In genomic region chr19:44931454-44931759, GRCm38 (mm10) we compare ENCODE assay signal across 8 mouse cellular contexts. TPM values are rescaled to one million over a fixed set of nuclear protein-coding genes. Genes with fewer than 3 reads are reported as not detected.
DNase-seq lines count a peak whose midpoint lies in the region; ATAC-seq and TF ChIP-seq lines count a peak whose summit lies in the region.

No protein-coding gene starts in this region.

- peak; percentile 89 for ATAC-seq in embryonic facial prominence, embryonic 15.5 days (ENCODE audit: insufficient number of reproducible peaks, low FRiP score, low TSS enrichment, low read depth)
- ATAC-seq in kidney, embryonic 14.5 days (ENCODE audit: low FRiP score, low TSS enrichment): peak; percentile 90
- peak; percentile 78 for ATAC-seq in limb, embryonic 14.5 days (ENCODE audit: low FRiP score, low read depth)
- peak; percentile 95 for ATAC-seq in midbrain, embryonic 16.5 days

- peak overlapping the region; percentile 99 for H3K4me3 ChIP-seq in bone marrow, adult 2 months (replicated peaks; ENCODE audit: control insufficient read depth, low read depth, low read length)
- peak overlapping the region; percentile 98 for H3K4me3 ChIP-seq in embryonic facial prominence, embryonic 15.5 days (replicated peaks)
- peak overlapping the region; percentile 99 for H3K4me3 ChIP-seq in heart, embryonic 10.5 days
- peak overlapping the region; percentile 91 for H3K4me3 ChIP-seq in kidney, embryonic 14.5 days (ENCODE audit: low read length)
- H3K4me3 ChIP-seq in limb, embryonic 14.5 days (replicated peaks; ENCODE audit: low read length): peak overlapping the region; percentile 96
- H3K4me3 ChIP-seq in midbrain, embryonic 16.5 days (ENCODE audit: low read depth, low read length): peak overlapping the region; percentile 82
- peak overlapping the region; percentile 94 for H3K4me3 ChIP-seq in spleen, adult 2 months (ENCODE audit: extremely low read depth, insufficient read depth, insufficient read length)

- no peaks in the 10 kb centered on the region for H3K9me3 ChIP-seq in embryonic facial prominence, embryonic 15.5 days (replicated peaks)
- H3K9me3 ChIP-seq in heart, embryonic 10.5 days: no peaks in the 10 kb centered on the region
- H3K9me3 ChIP-seq in kidney, embryonic 14.5 days (ENCODE audit: control insufficient read depth, low read length): no peaks in the 10 kb centered on the region
- no peaks in the 10 kb centered on the region for H3K9me3 ChIP-seq in limb, embryonic 14.5 days (ENCODE audit: control insufficient read depth, low read length)
- H3K9me3 ChIP-seq in midbrain, embryonic 16.5 days (replicated peaks; ENCODE audit: control insufficient read depth, low read length, poor library complexity, severe bottlenecking): no peaks in the 10 kb centered on the region

- H3K4me1 ChIP-seq in bone marrow, adult 2 months (ENCODE audit: control insufficient read depth, insufficient read depth, low read length): no peaks in the 10 kb centered on the region; the same call in 1 of the 2 replicates
- H3K4me1 ChIP-seq in embryonic facial prominence, embryonic 15.5 days: peaks cover 31% of the 10 kb centered on the region
- H3K4me1 ChIP-seq in heart, embryonic 10.5 days: peaks cover 46% of the 10 kb centered on the region
- peaks cover 17% of the 10 kb centered on the region for H3K4me1 ChIP-seq in kidney, embryonic 14.5 days (ENCODE audit: control insufficient read depth, insufficient read depth, low read length)
- peaks cover 23% of the 10 kb centered on the region for H3K4me1 ChIP-seq in limb, embryonic 14.5 days (ENCODE audit: control insufficient read depth, insufficient read depth, low read length)
- H3K4me1 ChIP-seq in midbrain, embryonic 16.5 days (ENCODE audit: control insufficient read depth, insufficient read depth, low read length): peaks cover 21% of the 10 kb centered on the region
- peaks cover 2% of the 10 kb centered on the region; the same call in 1 of the 2 replicates for H3K4me1 ChIP-seq in spleen, adult 2 months (ENCODE audit: control insufficient read depth, insufficient read depth, insufficient read length)

- TF ChIP-seq CTCF in bone marrow, adult 2 months (IDR thresholded peaks at IDR 0.05; ENCODE audit: control insufficient read depth, insufficient read depth, low read length): no peak
- no peak for TF ChIP-seq CTCF in spleen, adult 2 months (IDR thresholded peaks at IDR 0.05; ENCODE audit: extremely low read depth, insufficient read depth, insufficient read length, insufficient replicate concordance)

- WGBS in bone marrow, adult 2 months: under 1% methylated on average over 18 of the region's 18 CpGs
- 2% methylated on average over 18 of the region's 18 CpGs for WGBS in embryonic facial prominence, embryonic 15.5 days
- under 1% methylated on average over 18 of the region's 18 CpGs for WGBS in heart, embryonic 10.5 days
- WGBS in kidney, embryonic 14.5 days: under 1% methylated on average over 18 of the region's 18 CpGs
- WGBS in limb, embryonic 14.5 days: 2% methylated on average over 18 of the region's 18 CpGs
- 0% methylated on average over 18 of the region's 18 CpGs for WGBS in midbrain, embryonic 16.5 days
- WGBS in spleen, adult 2 months: 1% methylated on average over 18 of the region's 18 CpGs

- no peak for TF ChIP-seq POLR2A in bone marrow, adult 2 months (IDR thresholded peaks at IDR 0.05; ENCODE audit: borderline replicate concordance, control insufficient read depth, low read depth, low read length)
- TF ChIP-seq POLR2A in limb, embryonic 14.5 days (IDR thresholded peaks at IDR 0.05; ENCODE audit: borderline replicate concordance, extremely low read depth, insufficient read depth, insufficient read length): no peak
- no peak for TF ChIP-seq POLR2A in spleen, adult 2 months (IDR thresholded peaks at IDR 0.05; ENCODE audit: low read depth, low read length)

- peak overlapping the region; percentile 71 for H3K9ac ChIP-seq in embryonic facial prominence, embryonic 15.5 days
- H3K9ac ChIP-seq in kidney, embryonic 14.5 days (ENCODE audit: low read depth, low read length): peak overlapping the region; percentile 87
- H3K9ac ChIP-seq in limb, embryonic 14.5 days (ENCODE audit: low read depth, low read length, severe bottlenecking): peak overlapping the region; percentile 81
- peak overlapping the region; percentile 82 for H3K9ac ChIP-seq in midbrain, embryonic 16.5 days (ENCODE audit: low read depth, low read length)

- peak overlapping the region; percentile 58 for H3K4me2 ChIP-seq in embryonic facial prominence, embryonic 15.5 days (replicated peaks)
- H3K4me2 ChIP-seq in kidney, embryonic 14.5 days (replicated peaks; ENCODE audit: low read depth, low read length): peak overlapping the region; percentile 74
- peak overlapping the region; percentile 75 for H3K4me2 ChIP-seq in limb, embryonic 14.5 days (replicated peaks; ENCODE audit: low read depth, low read length, severe bottlenecking)
- peak overlapping the region; percentile 67 for H3K4me2 ChIP-seq in midbrain, embryonic 16.5 days (ENCODE audit: low read length)

- H3K36me3 ChIP-seq in embryonic facial prominence, embryonic 15.5 days: peaks cover 14% of the 10 kb centered on the region
- H3K36me3 ChIP-seq in heart, embryonic 10.5 days: peaks cover 25% of the 10 kb centered on the region
- peaks cover 21% of the 10 kb centered on the region for H3K36me3 ChIP-seq in kidney, embryonic 14.5 days (ENCODE audit: control insufficient read depth, insufficient read depth, low read length)
- peaks cover 22% of the 10 kb centered on the region for H3K36me3 ChIP-seq in limb, embryonic 14.5 days (ENCODE audit: control insufficient read depth, insufficient read depth, low read length)
- H3K36me3 ChIP-seq in midbrain, embryonic 16.5 days (ENCODE audit: control insufficient read depth, insufficient read depth, low read length): peaks cover 7% of the 10 kb centered on the region; the same call in 1 of the 2 replicates
- peaks cover 9% of the 10 kb centered on the region for H3K36me3 ChIP-seq in spleen, adult 2 months (ENCODE audit: control insufficient read depth, insufficient read depth, low read length)

- H3K27ac ChIP-seq in bone marrow, adult 2 months (ENCODE audit: control insufficient read depth, insufficient read depth, low read depth, low read length, poor library complexity): peak overlapping the region; percentile 75
- H3K27ac ChIP-seq in embryonic facial prominence, embryonic 15.5 days (replicated peaks): peak overlapping the region; percentile 90
- peak overlapping the region; percentile 96 for H3K27ac ChIP-seq in heart, embryonic 10.5 days
- peak overlapping the region; percentile 92 for H3K27ac ChIP-seq in kidney, embryonic 14.5 days (ENCODE audit: low read depth, low read length)
- peak overlapping the region; percentile 73 for H3K27ac ChIP-seq in limb, embryonic 14.5 days (replicated peaks; ENCODE audit: low read depth, low read length)
- peak overlapping the region; percentile 90 for H3K27ac ChIP-seq in midbrain, embryonic 16.5 days (ENCODE audit: low read length)
- peak overlapping the region; percentile 76 for H3K27ac ChIP-seq in spleen, adult 2 months (ENCODE audit: insufficient read depth, low read length)

- DNase-seq in A20 (ENCODE audit: low read depth, low spot score): peak; percentile 95
- DNase-seq in heart, embryonic 10.5 days (ENCODE audit: low spot score): peak; percentile 96
- peak; percentile 90 for DNase-seq in limb, embryonic 14.5 days (ENCODE audit: low spot score)
- DNase-seq in spleen, adult 2 months (ENCODE audit: low read depth in 1 of 2, low spot score in 2 of 2): peak; percentile 80 to 89

- no peaks in the 10 kb centered on the region for H3K27me3 ChIP-seq in embryonic facial prominence, embryonic 15.5 days
- H3K27me3 ChIP-seq in heart, embryonic 10.5 days (ENCODE audit: insufficient read depth, poor library complexity, severe bottlenecking): no peaks in the 10 kb centered on the region
- no peaks in the 10 kb centered on the region for H3K27me3 ChIP-seq in kidney, embryonic 14.5 days (ENCODE audit: control insufficient read depth, insufficient read depth, low read length)
- no peaks in the 10 kb centered on the region for H3K27me3 ChIP-seq in limb, embryonic 14.5 days (ENCODE audit: control insufficient read depth, insufficient read depth, low read length)
- peaks cover 2% of the 10 kb centered on the region; the same call in 1 of the 2 replicates for H3K27me3 ChIP-seq in midbrain, embryonic 16.5 days (ENCODE audit: control insufficient read depth, insufficient read depth, low read depth, low read length)
- no peaks in the 10 kb centered on the region for H3K27me3 ChIP-seq in spleen, adult 2 months (ENCODE audit: control insufficient read depth, insufficient read depth, low read length)

RNA-seq across cellular contexts. Expression of gene Slf2, which starts 0.5 kb away (rescaled TPM):
- 5.7 and 7.7 TPM in 2 replicates for polyA plus RNA-seq in bone marrow, adult 2 months (2011; ENCODE audit: insufficient read depth, insufficient read length, low replicate concordance, missing spikeins)
- 27.1 and 32.3 TPM in 2 replicates for polyA plus RNA-seq in embryonic facial prominence, embryonic 15.5 days (2015; fragmentation: Nextera tagmentation; extraction: Ambion mirVana)
- polyA plus RNA-seq in heart, embryonic 10.5 days (2016; fragmentation: Nextera tagmentation; extraction: Ambion mirVana): 56.6 and 60.6 TPM in 2 replicates
- 35.6 and 60.0 TPM in 2 replicates for polyA plus RNA-seq in kidney, embryonic 14.5 days (2014; fragmentation: Nextera tagmentation; extraction: Ambion mirVana)
- 28.3 and 35.0 TPM in 2 replicates for polyA plus RNA-seq in limb, embryonic 14.5 days (2012; rRNA removed)
- 39.1 and 41.6 TPM in 2 replicates for polyA plus RNA-seq in limb, embryonic 14.5 days (2014; fragmentation: Nextera tagmentation; extraction: Ambion mirVana)
- polyA plus RNA-seq in midbrain, embryonic 16.5 days (2015; fragmentation: Nextera tagmentation; extraction: Ambion mirVana): 30.3 and 35.7 TPM in 2 replicates
- polyA plus RNA-seq in spleen, adult 2 months (2012; rRNA removed): 26.8 and 92.8 TPM in 2 replicates

RNA-seq across cellular contexts. Expression of gene Sema4g, which starts 57.5 kb away (rescaled TPM):
- polyA plus RNA-seq in bone marrow, adult 2 months (2011; ENCODE audit: insufficient read depth, insufficient read length, low replicate concordance, missing spikeins): 1.2 and 6.5 TPM in 2 replicates
- 4.8 and 5.9 TPM in 2 replicates for polyA plus RNA-seq in embryonic facial prominence, embryonic 15.5 days (2015; fragmentation: Nextera tagmentation; extraction: Ambion mirVana)
- 1.3 and 3.4 TPM in 2 replicates for polyA plus RNA-seq in heart, embryonic 10.5 days (2016; fragmentation: Nextera tagmentation; extraction: Ambion mirVana)
- polyA plus RNA-seq in kidney, embryonic 14.5 days (2014; fragmentation: Nextera tagmentation; extraction: Ambion mirVana): 7.0 and 7.2 TPM in 2 replicates
- polyA plus RNA-seq in limb, embryonic 14.5 days (2012; rRNA removed): 61.3 and 79.8 TPM in 2 replicates
- polyA plus RNA-seq in limb, embryonic 14.5 days (2014; fragmentation: Nextera tagmentation; extraction: Ambion mirVana): 5.4 and 7.3 TPM in 2 replicates
- 16.5 and 16.9 TPM in 2 replicates for polyA plus RNA-seq in midbrain, embryonic 16.5 days (2015; fragmentation: Nextera tagmentation; extraction: Ambion mirVana)
- polyA plus RNA-seq in spleen, adult 2 months (2012; rRNA removed): 1.3 and 1.6 TPM in 2 replicates

Comparison
In these comparisons a context has a peak if more than half of its experiments do, and no peak if none do; other contexts are left out.
1. Peak in every context shown above with its lines: DNase-seq, ATAC-seq, H3K4me3 ChIP-seq and H3K27ac ChIP-seq.